Mouse (Mus musculus) stomach, postnatal 0 days (tissue): ENCODE data around the gene B3gnt4.

Experiments
- CTCF ChIP-seq: IDR thresholded peaks from 2 replicates; pipeline ENCODE4 v1.5.1; 2016; ENCODE audit warnings: antibody characterized with exemption, low read depth, mild to moderate bottlenecking, moderate library complexity
- EP300 ChIP-seq: optimal IDR thresholded peaks from 2 replicates; pipeline ENCODE3; 2016; ENCODE audit warnings: antibody characterized with exemption

DNA sequence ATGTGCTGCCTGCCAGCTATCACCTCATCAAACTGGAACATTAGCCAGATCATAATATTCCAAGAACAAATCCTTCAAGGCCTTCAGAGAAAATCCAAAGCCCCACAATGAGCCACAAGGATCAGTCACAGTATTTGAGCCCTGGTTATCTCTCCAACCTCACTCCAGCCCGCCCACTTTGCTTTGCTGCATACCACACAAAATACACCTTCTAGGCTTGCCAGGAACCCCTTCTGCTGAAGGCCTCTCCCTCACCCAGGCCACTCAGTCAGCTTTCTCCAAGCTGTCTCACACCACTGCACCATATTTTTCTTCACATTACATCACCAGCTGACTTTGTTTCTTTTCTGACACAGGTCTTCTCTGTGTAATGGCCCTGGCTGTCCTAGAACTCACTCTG lies 11.9 kb downstream of the B3gnt4 start:
- TF ChIP-seq CTCF = no peak
- no peak for TF ChIP-seq EP300
